ENCODE assay signal across 26 mouse cellular contexts in the genomic region with DNA sequence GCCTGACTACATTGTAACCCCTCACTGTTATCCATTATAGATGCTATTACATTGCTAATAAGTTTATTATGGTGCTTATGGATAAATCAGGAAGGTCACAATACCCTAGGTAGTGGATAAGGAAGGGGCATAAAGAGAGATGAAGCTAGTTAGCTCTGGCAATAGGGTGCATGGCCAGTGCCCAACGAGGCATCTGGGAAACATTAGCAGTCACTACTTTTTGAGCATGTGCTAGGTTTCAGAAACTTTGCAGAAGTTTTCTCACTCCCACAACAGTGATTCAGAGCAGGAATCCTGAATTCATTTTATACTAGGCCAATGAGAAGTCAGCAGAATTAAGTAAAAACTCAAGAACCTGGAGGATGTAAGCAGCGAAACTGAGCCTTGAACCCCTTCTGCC.
"Had no signal": no experiment of that assay in that cellular context is flagged by ENCODE, and none has a peak within 500 bp of the region (broad histone marks: within the 10 kb centered on the region; RNA-seq: fewer than 3 reads in every experiment).

No protein-coding gene starts in this region.

- H3K36me3 ChIP-seq: heart, embryonic 12.5 days; hindbrain, embryonic 10.5 days; hindbrain, embryonic 12.5 days; intestine, embryonic 15.5 days; kidney, embryonic 15.5 days; liver, embryonic 13.5 days; liver, embryonic 15.5 days had no signal

- ATAC-seq: hindbrain, embryonic 16.5 days; inflammation-experienced regulatory T-cells, adult 6 months; intestine, embryonic 15.5 days; intestine, postnatal 0 days; liver, postnatal 0 days had no signal

- H3K4me1 ChIP-seq: heart, embryonic 12.5 days; hindbrain, embryonic 10.5 days; intestine, embryonic 15.5 days; liver, embryonic 13.5 days; liver, embryonic 15.5 days had no signal

- H3K9me3 ChIP-seq: heart, embryonic 12.5 days; hindbrain, embryonic 10.5 days; hindbrain, embryonic 12.5 days; intestine, embryonic 15.5 days; kidney, embryonic 15.5 days; liver, embryonic 13.5 days; liver, embryonic 15.5 days had no signal

- DNase-seq: gastrocnemius, postnatal 25 days; heart, adult 2 months; heart, postnatal 10 days; heart, postnatal 4 days; kidney, adult 2 months; kidney, adult 9 months; kidney, postnatal 14 days; kidney, postnatal 36 days; layer of hippocampus, adult 9-11 months; layer of hippocampus, postnatal 36 days; liver; liver, embryonic 13.5 days; liver, postnatal 0 days had no signal

- H3K27me3 ChIP-seq: heart, embryonic 12.5 days; hindbrain, embryonic 12.5 days; intestine, embryonic 15.5 days; kidney, embryonic 15.5 days; liver, embryonic 13.5 days; liver, embryonic 15.5 days had no signal

- H3K9ac ChIP-seq: heart, embryonic 12.5 days; hindbrain, embryonic 12.5 days; hindbrain, embryonic 14.5 days; intestine, embryonic 15.5 days; kidney, embryonic 15.5 days; liver, embryonic 13.5 days; liver, embryonic 15.5 days; liver, postnatal 0 days had no signal

- H3K4me2 ChIP-seq: heart, embryonic 12.5 days; hindbrain, embryonic 12.5 days; hindbrain, embryonic 14.5 days; intestine, embryonic 15.5 days; kidney, embryonic 15.5 days; liver, embryonic 11.5 days; liver, embryonic 13.5 days; liver, embryonic 15.5 days had no signal

- H3K4me3 ChIP-seq: heart, adult 2 months; heart, embryonic 12.5 days; hindbrain, embryonic 10.5 days; hindbrain, embryonic 12.5 days; intestine, embryonic 15.5 days; kidney, embryonic 15.5 days; left cerebral cortex, adult 2 months; liver, embryonic 13.5 days; liver, embryonic 15.5 days had no signal

- H3K27ac ChIP-seq: heart, adult 2 months; hindbrain, embryonic 10.5 days; hindbrain, embryonic 12.5 days; hindbrain, embryonic 14.5 days; intestine, embryonic 15.5 days; kidney, embryonic 15.5 days; kidney, postnatal 0 days; left cerebral cortex, adult 2 months; liver, embryonic 13.5 days; liver, embryonic 15.5 days had no signal
